Mouse (Mus musculus): ENCODE measurements around the gene Crybb1.

Gene Crybb1

GRCm38 (mm10) chr5:112266011-112266777 is 10.6 kb downstream of the Crybb1 start:
- no peak for DNase-seq (ENCODE audit: low read depth, low spot score)

- peak; percentile 14 for DNase-seq (ENCODE audit: low read depth, low spot score)
Measured at GRCm38 (mm10) chr5:112270764-112271541, 15.3 kb downstream of the Crybb1 start.

GRCm38 (mm10) chr5:112272934-112273333 is 17.3 kb downstream of the Crybb1 start:
- no peak for DNase-seq (ENCODE audit: low read depth, low spot score)

- DNase-seq (ENCODE audit: low read depth, low spot score): peak; percentile 12
Measured at GRCm38 (mm10) chr5:112273746-112274463, 18.3 kb downstream of the Crybb1 start.

- DNase-seq (ENCODE audit: low read depth, low spot score): no peak
Measured at GRCm38 (mm10) chr5:112275021-112275804, 19.6 kb downstream of the Crybb1 start.

- peak; percentile 99 for DNase-seq (ENCODE audit: low read depth, low spot score)
Measured at GRCm38 (mm10) chr5:112276267-112276873, 20.8 kb downstream of the Crybb1 start, which contains the start of gene Tpst2. Gene Tpst2 (plus strand): TSS chr5:112276691.

GRCm38 (mm10) chr5:112276907-112277348 is 21.3 kb downstream of the Crybb1 start:
- no peak for DNase-seq (ENCODE audit: low read depth, low spot score)

GRCm38 (mm10) chr5:112277906-112278470 is 22.4 kb downstream of the Crybb1 start:
- DNase-seq (ENCODE audit: low read depth, low spot score): no peak

- no peak for DNase-seq (ENCODE audit: low read depth, low spot score)
Measured at GRCm38 (mm10) chr5:112279181-112280021, 23.8 kb downstream of the Crybb1 start.

- DNase-seq (ENCODE audit: low read depth, low spot score): no peak
Measured at GRCm38 (mm10) chr5:112280151-112280550, 24.5 kb downstream of the Crybb1 start.

- DNase-seq (ENCODE audit: low read depth, low spot score): no peak
Measured at GRCm38 (mm10) chr5:112280863-112281660, 25.4 kb downstream of the Crybb1 start.

GRCm38 (mm10) chr5:112281676-112282075 is 26.1 kb downstream of the Crybb1 start:
- no peak for DNase-seq (ENCODE audit: low read depth, low spot score)

GRCm38 (mm10) chr5:112282123-112282779 is 26.6 kb downstream of the Crybb1 start:
- no peak for DNase-seq (ENCODE audit: low read depth, low spot score)

GRCm38 (mm10) chr5:112282780-112283482 is 27.3 kb downstream of the Crybb1 start:
- DNase-seq (ENCODE audit: low read depth, low spot score): no peak

GRCm38 (mm10) chr5:112283543-112284202 is 28.1 kb downstream of the Crybb1 start:
- no peak for DNase-seq (ENCODE audit: low read depth, low spot score)

GRCm38 (mm10) chr5:112284203-112284582 is 28.6 kb downstream of the Crybb1 start:
- DNase-seq (ENCODE audit: low read depth, low spot score): no peak

GRCm38 (mm10) chr5:112285548-112286085 is 30.0 kb downstream of the Crybb1 start:
- no peak for DNase-seq (ENCODE audit: low read depth, low spot score)
